Mouse (Mus musculus) cerebellum, postnatal 25 days (tissue): Measurements from ENCODE around the gene Mrpl45.
"Not testable (repeated sequence)": the region's sequence is repeated elsewhere in the genome, so short reads cannot be mapped to it uniquely, and the experiment has no call there.

Source experiments
- DNase-seq, 2 experiments: peaks; one replicate each; pipeline ENCODE4 v3.0.0; 2021; ENCODE audit warnings: mixed read lengths in 2 of 2

Mrpl45 gene

DNA sequence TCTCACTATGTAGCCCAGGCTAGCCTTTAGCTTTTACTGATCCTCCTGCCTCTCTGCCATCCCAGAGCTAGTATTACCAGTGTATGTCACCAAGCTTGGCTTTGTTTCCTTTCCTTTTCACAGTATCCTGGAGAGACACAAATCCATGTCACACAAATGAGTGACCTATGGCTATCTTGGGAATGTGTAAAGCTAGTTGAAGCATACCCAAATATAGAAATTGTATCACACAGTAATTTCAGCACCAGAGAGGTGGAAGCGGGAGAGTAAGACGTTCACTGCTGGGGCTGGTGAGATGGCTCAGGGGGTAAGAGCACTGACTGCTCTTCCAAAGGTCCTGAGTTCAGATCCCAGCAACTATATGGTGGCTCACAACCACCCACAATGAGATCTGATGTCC, 15.6 kb upstream of the Mrpl45 start:
- no peak for DNase-seq

DNA sequence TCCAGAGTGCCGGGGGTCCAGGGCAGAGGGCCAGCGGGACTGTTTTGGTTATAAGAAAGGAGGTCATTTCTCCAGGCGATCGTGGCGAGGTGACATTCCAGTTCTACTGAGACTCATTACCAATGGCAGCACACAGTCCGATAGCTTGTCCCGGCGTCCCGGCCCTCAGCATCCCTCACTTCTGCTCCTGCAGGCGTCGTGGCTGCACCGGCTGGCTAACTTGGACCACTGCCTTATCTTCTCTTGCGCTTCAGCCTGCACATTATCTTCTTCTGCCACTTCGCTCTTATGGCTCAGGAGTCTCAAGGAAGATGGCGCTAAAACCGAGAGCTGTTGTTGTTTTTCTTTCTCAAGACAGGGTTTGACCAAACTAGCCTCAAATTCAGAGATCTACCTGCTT, 14.1 kb upstream of the Mrpl45 start:
- DNase-seq, result peak in 1 of 2 experiments; percentile 50

DNA sequence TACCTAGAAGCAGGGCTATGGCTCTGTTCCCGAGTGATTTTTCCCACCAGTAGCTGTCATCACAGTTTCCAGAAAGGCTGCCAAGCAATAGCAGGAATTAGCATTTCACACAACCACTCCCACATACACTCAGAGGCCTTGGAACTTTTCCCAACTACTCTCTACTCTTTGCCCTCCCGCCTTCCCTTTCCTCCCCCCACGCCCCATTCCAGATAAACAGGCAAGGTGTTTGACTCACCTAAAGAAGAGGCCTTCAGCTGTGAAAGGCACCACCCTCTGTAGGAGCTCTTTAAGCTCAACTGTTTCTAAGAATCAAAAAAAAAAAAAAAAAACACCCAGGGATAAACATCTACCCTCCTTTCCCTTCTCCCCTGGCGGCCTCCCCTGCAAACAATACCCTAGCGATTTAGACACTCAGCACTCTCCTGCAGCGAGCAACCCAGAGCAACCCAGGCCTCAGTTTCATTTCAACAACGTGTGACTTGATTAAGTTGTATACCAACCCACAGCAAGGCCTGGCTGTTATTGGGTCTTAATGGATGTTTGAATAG, 13.2 kb upstream of the Mrpl45 start:
- DNase-seq, result no peak

DNA sequence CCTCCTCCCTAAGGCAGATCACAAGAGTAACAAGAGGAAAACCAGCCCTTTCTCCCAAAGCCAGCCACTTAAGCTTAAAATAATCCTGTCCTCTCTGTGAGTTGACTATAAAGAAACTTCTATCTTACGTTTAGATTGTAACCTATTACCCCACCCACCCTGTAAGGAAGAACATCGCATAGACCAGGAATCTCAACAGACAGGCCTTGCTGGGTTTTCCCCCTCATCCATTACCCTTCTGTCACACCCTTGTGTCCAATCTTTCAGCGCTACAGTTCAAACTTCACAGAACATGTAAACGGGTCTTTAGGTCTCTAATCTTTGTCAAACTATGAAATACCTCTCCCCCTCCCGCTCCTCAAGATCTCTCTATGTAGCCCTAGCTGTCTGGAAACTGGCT, 10.9 kb upstream of the Mrpl45 start:
- no peak for DNase-seq

DNA sequence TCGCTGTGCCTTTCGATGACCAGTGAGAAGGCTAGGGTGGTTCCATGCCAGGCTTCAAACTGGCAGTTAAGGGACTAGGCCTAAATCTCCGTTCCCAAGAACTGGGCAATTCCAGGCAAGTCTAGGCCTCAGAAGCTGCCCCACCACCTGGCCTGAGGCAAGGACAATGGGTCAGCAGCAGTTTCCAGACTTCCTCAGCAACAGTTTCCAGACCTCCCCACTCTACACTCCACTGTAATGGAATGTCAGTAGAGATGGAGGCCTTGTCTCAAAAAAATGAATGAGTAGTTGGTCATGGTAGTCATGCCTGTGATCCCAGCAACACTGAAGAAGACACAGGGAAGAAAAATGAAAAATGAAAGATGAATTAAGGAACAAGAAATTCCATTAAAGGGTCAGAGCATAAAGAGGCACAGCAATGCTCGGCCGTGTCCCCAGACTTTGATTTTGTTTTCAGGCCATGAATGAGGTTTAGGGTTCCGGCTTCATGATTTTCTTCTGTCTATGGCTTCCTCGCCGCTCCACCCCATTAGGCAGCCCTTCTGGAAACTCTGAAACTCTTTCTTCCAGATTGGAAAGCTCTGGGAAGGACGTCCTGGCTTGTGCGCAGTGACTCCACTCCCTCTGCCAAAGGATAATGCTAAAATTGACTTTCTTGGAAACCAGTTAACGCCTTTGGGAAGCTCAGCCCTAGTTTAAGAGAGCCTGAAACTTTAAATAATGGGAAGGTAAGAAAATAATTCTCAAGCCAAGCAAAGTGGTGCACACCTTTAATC, 8.0 kb upstream of the Mrpl45 start:
- no peak for DNase-seq

DNA sequence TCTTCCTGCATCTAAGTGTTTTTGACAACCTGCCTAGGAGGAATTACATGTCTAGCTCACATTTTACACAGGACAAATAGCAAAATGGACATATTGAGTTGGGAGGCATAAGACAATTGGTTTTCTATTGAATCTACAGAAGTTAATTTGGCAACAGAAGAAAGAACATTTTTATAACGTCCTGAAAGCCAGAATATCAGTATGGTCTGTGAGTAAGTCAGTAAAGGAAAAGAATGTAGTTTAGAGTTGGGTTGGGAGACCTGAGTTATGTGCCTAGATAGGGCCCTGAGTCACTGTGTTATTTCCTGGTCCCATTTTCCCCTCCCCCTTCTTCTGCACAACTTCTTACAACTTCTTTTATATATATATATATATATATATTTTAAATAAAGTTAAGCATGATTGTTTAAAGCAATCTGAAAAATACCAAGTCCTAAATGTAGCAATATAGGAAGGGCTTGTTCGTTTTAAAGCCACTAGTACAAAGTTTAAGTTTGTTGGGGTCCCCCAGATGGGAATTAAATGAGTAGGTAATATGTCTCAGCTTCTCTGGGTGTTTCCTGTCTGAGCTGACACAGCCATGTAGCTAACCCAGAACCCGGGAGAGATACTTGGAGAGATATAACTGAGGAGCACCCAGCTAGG, 6.6 kb upstream of the Mrpl45 start:
- no peak for DNase-seq

DNA sequence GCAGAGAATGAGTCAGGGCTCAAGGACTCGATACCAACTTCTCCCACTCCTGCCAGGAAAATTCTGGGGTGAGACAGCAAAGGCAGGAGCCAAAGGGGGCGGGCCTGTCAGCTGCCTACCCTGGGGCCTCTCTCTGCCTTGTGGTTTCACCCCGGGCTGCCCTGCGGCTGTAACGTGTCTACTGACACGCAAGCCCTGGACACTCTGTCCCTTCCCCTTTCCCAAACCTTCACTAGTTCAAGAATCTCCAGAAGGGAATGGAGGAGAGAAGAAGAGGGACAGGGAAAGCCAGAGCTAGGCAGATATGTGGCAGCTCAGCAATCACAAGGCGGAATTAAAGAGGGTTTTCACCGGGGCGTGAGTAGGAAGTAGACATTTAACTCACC, 6.1 kb upstream of the Mrpl45 start:
- DNase-seq, result peak; percentile 42 to 55

DNA sequence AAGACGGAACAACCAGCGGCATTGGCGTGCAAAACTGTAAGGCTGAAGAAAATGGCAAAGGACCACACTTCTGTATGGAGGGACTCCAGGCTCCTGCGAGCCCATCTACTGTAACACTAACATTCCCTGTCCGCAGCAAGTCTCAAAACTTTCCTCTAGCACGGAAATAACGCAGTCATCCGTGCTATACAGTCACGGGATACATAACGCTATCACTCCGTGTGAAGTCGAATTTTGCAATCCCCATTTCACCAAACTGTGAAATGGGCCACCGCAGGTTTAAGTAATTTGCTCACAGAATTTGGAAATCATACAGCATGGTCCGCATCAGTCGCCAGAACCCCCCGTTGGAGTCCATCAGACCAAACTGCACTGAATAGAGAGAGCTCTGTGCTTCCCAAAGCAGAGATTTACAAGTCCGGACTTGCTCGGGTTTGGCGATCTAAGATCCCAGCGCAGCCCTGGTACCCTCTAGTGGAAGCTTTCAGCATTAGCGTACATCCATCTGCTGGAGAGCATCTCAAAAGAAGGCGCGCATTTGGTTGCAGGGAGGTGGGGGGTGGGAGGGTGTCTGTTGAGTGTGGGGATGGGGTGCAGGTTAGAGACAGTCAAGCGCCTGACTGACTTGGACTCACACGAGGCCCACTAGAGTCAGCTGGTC, 5.5 kb upstream of the Mrpl45 start:
- DNase-seq, result peak; percentile 78 to 84

DNA sequence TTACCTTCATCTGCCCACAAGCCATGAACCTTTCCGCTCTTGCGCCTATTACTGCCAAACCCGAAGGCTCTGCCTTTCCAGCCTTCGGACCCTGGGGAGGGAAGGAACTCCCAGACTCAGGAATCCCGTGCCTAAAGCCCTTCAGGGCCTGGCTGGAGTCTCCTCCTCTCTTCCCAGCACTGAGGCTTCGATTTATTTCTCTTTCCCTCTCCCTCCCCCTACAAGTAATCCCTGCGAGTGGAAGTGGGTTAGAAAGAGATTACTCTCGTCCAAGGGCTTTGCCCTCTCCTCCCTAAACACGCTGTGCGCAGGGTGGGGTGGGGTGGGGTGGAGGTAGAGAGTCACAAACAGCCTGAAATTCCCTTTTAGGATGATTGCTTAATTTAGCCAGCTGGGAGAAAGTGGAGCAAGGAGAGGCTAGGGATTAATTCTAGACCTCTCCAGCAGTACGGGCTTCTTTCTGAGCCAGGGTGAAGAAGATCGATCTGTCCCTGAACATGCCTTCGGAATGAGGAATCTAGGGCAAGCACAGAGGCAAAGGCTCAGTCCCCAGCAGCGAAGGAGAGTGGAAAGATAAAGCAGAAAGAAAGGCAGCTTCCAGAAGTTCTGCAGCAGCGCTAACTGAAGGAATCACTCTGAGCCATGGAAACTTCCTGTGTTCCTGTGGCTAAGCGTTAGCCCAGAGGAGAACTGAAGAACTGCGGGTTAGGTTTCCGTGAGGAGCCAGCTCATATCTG, 4.5 kb upstream of the Mrpl45 start:
- peak in 1 of 2 experiments; percentile 32 for DNase-seq

DNA sequence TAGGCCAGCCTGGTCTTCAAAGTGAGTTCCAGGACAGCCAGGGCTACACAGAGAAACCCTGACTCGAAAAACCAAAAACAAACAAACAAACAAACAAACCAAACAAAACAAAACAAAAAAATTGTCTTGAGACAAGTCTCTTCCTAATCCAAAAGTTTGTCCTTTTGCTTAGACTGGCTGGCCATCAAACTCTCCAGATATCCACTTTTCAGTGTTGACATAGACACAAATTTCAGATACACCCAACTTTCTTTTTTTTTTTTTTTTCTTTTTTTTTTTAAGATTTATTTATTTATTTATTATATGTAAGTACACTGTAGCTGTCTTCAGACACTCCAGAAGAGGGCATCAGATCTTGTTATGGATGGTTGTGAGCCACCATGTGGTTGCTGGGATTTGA, 2.6 kb upstream of the Mrpl45 start:
- DNase-seq, result not testable (repeated sequence)

DNA sequence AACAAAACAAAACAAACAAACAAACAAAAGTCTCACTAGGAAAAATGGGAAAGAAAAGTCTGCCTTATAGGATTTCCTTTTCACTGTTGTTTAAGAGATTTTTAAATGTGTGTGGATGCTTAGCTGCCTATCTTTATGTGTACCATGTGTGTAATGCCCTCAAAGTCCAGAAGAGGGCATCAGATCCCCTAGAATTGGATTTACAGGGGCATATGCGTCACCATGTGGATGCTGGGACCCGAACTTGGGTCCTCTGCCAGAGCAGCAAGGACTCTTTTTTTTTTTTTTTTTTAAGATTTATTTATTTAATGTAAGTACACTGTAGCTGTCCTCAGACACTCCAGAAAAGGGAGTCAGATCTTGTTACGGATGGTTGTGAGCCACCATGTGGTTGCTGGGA, 1.4 kb upstream of the Mrpl45 start:
- peak in 1 of 2 experiments; percentile 42 for DNase-seq

DNA sequence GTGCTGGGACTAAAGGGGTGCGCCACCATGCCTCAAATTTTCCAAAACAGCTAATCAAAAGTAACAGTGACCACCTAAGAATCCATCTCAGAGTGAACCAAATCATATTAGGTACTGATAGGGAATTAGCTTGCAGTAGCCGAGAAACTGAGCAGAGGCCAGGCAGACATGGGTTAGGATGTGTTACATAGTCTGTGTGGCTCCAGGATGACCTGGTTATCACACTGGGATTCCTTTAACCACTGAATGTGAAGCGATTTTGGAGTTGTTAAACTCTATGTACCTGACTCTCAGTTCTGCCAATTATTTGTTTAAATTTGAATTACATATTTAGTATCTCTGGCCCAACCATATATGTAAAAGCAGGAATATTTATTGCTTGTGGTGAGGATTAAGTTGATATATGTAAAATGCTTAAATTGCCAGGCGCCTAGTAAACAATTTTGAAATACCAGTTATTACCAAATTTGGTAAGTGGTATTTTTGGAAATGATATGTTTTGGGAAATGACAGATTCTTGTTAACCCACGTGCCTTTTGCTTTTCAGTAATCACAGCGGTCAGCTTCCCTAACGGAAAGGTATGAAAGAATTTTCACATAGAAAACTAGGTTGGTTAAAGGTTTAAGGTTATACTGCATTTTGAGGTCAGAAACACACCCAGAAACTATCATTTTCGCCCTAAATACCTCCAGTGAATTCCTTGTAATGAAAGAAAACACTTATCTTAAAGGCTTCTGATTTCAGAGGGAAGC, 589 bp upstream of the Mrpl45 start:
- DNase-seq, result no peak

DNA sequence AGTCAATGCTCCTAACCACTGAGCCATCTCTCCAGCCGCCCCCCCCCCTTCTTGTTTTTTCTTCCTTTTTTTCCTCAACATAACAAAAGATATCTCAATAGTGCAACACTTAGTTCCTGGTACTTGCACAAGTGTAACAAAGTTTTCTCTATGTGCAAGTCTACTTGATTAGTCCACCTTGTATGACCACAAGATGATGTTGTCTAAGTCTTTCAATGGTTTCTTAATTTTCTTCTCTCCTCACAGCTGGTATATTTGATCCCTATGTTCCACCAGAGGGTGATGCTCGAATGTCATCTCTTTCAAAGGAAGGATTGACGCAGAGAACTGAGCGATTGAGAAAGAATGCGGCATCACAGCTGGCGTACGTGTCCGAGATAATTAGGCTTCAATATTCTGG, 5.7 kb downstream of the Mrpl45 start:
- no peak for DNase-seq

DNA sequence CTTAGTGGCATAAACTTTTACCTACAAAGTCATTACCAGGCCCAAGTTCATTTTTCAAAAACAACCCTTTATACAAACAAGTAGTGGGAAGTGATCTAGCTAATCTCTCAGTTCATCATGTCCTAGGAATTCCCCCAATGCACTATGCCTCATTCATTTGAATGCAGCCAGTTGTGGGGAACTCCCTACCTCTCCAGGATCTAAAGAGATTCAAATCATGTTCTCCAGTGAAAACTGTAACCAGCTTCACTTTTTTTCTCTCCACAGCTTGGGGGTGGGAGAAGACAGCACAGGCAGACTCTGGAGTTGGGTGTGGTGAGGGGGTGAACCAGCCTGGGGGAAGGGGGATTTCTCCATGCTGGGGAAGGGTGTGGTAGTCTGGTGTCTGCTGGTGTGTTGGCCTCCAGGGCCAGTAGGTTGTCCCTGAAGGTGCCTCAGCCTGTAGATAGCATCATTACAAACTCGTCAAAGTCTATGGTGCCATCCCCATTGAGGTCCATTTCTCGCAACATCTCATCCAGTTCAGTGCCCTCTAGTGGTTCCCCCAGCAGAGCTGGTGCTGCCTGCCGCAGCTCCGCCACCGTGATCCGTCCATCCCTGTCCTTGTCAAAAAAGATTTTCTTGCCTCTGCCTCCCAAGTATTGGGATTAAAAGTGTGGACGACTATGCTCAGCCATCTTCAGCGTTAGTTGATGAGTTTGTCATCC, 6.5 kb downstream of the Mrpl45 start:
- DNase-seq, result not testable (repeated sequence)

DNA sequence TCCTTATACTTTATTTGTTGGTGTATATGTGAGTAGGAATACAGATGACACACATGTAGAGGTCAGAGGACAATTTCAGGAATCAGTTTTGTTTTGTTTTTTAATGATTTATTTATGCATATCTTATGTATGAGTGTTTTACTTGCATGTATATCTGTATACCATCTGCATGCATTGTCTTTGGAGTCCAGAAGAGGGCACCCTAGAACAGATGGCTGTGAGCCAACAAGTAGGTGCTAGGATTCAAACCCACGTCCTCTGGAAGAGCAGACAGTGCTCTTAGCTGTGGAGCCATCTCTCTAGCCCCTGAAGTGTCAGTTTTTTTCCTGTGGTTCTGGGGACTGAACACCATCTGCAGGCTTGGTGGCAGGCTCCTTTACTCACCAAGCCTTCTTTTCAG, 9.7 kb downstream of the Mrpl45 start:
- no peak for DNase-seq

DNA sequence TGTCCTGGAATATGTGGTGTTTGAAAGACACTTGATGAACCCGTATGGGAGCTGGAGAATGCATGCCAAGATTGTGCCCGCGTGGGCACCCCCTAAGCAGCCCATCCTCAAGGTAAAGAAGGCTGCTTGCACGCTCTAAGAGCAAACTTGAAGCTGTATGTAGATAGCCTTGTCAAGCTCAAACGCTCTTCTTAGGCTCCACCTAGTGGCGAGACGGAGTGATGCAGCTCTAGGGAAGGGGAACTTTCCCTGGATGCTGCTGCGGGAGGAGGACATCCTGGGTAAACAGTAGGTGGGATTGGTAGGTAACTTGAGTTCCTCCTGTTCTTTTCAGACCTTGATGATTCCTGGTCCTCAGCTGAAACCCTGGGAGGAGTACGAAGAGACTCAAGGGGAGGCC, 12.6 kb downstream of the Mrpl45 start:
- peak; percentile 74 to 81 for DNase-seq

DNA sequence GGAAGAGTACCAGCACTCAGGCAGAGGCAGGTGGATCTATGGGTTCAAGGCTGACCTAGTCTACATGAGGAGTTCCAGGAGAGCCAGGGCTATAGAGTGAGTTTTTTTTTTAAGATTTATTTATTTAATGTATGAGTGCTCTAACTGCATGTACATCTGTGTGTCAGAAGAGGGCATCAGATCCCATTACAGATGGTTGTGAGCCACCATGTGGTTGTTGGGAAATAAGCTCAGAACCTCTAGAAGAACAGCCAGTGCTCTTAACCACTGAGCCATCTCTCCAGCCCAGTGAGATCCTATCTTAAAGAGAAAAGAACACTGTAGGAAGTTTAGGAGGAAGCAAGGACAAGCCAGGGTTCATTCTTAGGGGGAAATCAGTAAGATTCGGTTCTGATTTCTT, 14.8 kb downstream of the Mrpl45 start:
- DNase-seq, result no peak

DNA sequence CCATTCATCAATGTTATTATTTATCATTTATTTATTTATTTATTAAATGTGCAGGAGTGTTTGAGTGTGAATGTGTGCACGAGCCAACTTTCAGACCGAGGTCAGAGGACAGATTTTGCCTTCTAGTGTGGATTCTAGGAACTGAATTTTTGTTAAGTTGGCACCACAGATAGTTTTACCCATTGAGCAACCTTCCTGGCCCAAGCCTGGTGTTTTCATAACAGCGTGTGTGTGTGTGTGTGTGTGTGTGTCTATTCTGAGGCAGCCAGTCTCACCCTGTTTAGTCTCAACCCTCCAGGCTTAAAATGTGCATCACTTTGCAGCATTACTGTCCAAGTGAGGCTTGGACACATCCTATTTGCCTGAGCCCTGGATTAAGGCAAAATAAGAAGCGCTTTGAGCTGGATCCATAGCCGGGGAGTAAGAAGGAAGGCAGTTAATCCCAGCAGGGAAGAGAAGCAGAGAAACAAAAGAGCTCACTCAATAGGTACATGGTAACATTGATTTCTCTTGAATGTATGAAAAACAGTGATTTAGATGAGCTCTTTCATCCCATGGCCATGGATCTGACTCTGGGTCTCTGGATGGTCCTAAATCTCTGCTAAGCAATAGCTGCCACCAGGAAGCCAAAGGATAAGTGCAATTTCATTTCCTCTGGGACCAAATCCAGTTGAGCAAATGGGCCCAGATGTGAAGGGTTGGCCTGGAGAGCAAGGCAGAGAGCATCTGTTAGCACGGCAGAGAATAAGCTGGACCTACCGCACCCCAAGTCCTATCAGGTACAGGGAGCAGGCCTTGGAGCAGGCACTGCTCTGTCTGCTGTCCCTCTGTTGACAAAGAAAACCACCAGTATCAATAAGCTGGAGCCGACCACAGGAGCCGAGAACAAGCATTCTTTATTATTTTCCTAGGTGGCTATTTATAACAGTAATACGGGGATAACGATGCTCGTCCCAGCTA, 16.0 kb downstream of the Mrpl45 start:
- DNase-seq, result no peak

DNA sequence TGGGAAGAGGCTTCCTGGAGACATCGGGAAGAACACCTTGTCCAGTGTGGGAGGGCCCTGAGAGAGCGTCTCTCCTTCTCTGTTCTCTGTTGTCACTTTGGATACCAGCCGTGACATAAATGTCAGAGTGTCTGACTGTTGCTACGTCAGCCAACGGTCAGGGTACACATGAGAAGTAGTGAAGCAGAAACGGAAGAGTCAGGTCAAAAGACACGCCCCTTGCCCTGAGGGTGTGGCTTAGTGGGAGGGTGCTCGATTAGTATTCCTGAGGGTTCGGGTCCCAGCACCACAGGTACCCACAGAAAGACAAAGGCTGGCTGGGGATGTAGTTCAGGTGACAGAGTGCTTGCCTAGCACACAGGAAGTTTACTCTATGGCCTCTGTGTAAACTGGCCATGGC, 17.5 kb downstream of the Mrpl45 start:
- no peak for DNase-seq

DNA sequence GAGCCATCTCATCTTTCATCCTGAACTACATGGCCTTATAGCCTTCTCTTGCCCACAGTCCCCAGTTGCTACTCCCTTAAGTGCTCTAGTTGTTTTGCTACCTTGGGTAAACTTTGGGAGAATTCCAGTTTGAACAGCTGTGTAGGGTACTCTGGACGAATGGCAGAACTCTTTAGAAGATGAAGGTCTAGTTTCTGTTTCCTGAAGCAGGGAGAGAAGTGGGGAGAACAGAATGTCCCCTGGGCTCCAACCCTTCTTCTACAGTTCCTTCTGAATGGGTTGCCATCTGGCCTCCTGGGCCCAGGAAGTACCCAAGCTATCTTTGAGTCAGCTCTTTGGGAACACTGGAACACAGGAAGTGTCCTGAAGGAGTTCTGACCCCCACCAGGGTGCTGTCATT, 18.4 kb downstream of the Mrpl45 start:
- DNase-seq, result no peak
